ENCODE assay signal across 2 mouse cellular contexts in genomic region chr15:89429352-89430221, GRCm38 (mm10).
TF ChIP-seq lines count a peak whose summit lies in the region.

TSS of gene C730034F03Rik (plus strand) at chr15:89429589.
TSS of gene Gm44502 (minus strand) at chr15:89429696.
TSS of gene Chkb (minus strand) at chr15:89429908.

TF ChIP-seq in C2C12, 6 proteins besides CTCF, POLR2A, EP300 and RAD21 (continued from another document):
- TF ChIP-seq MYOG (IDR thresholded peaks at IDR 0.05; ENCODE audit: control insufficient read depth, extremely low read depth, insufficient read length) (no peak), CEBPB (IDR thresholded peaks at IDR 0.05; ENCODE audit: low read depth) (no peak)
TF ChIP-seq in C2C12: peak in this region for 3.

TF ChIP-seq in myocyte, 11 proteins besides CTCF, POLR2A, EP300 and RAD21 (continued from another document):
- TF ChIP-seq MYOD1 (IDR thresholded peaks at IDR 0.05; ENCODE audit: control insufficient read depth in 1 of 3, insufficient read length in 2 of 3, low read depth in 2 of 3), result peak in 2 of 3 experiments; percentile 26 to 68
- TF ChIP-seq TCF3 (IDR thresholded peaks at IDR 0.05; ENCODE audit: insufficient read length, low read depth), result no peak
- no peak for TF ChIP-seq CEBPB (IDR thresholded peaks at IDR 0.05; ENCODE audit: insufficient read depth, poor library complexity, severe bottlenecking)
- TF ChIP-seq REST (IDR thresholded peaks at IDR 0.05; ENCODE audit: insufficient read depth, insufficient read length), result no peak
- peak; percentile 71 for TF ChIP-seq POLR2AphosphoS2 (IDR thresholded peaks at IDR 0.05; ENCODE audit: insufficient read length, low read depth)
- TF ChIP-seq MYOG (IDR thresholded peaks at IDR 0.05; ENCODE audit: control insufficient read depth in 1 of 3, insufficient read depth in 1 of 3, insufficient read length in 2 of 3, low read depth in 2 of 3), result peak in 2 of 3 experiments; percentile 63 to 65
